Mouse (Mus musculus): ENCODE measurements around the gene Mrpl34. TPM values are rescaled to one million over a fixed set of nuclear protein-coding genes. Genes with fewer than 3 reads are reported as not detected.

The Mrpl34 gene
- polyA plus RNA-seq, 1 experiment from 2014 or later = 234 TPM

DNA sequence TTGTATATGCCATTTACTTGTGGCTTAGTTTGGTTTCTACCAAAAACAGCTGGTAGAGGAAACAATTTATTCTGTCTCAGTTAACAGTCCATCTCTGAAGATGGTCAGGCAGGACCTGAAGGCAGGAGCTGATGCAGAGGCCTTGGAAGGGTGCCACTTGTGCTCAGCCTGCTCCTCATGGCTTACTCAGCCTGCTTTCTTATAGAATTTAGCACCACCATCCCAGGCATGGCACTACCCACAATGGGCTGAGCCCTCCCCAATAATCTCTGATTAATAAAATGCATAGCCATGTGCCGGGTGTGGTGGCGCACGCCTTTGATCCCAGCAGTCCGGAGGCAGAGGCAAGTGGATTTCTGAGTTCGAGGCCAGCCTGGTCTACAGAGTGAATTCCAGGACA, 1.4 kb downstream of the Mrpl34 start:
- Histone ChIP-seq H3K9me3 (ENCODE audit: control insufficient read depth, low read length) (no peaks in the 10 kb centered on the region), H3K36me3 (ENCODE audit: control insufficient read depth, insufficient read depth, low read length) (peaks cover 3% of the 10 kb centered on the region), H3K27ac (ENCODE audit: low read length) (no peak overlapping the region), H3K4me2 (ENCODE audit: low read depth, low read length) (no peak overlapping the region), H3K4me1 (ENCODE audit: control insufficient read depth, insufficient read depth, low read length) (peaks cover 37% of the 10 kb centered on the region), H3K4me3 (ENCODE audit: low read length) (no peak overlapping the region), H3K27me3 (replicated peaks; ENCODE audit: control insufficient read depth, insufficient read depth, low read length) (no peaks in the 10 kb centered on the region), H3K9ac (ENCODE audit: low read depth, low read length) (no peak overlapping the region)
- ATAC-seq = no peak
- 93% methylated on average over 5 of the region's 5 CpGs for WGBS

DNA sequence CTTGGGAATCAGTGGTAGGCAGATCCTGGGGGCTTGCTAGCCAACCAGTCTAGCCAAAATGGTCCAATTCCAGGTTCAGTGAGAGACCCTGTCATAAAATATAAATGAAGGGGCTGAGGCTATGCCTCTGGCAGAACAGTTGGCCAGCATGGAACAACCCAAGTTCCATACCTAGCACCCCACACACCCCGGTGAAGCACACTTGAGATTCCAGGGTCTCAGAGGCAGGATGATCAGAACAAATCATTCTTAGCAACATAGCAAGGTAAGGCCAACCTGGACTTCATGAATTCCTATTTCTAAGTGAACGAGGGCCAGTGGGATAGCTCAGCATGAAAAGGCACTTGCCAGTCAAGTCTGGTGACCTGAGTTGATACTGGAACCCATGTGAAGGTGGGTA, 2.4 kb downstream of the Mrpl34 start:
- no peak overlapping the region for H3K9ac ChIP-seq (ENCODE audit: low read depth, low read length)
- H3K27me3 ChIP-seq (replicated peaks; ENCODE audit: control insufficient read depth, insufficient read depth, low read length) = no peaks in the 10 kb centered on the region
- H3K9me3 ChIP-seq (ENCODE audit: control insufficient read depth, low read length) = no peaks in the 10 kb centered on the region
- H3K4me3 ChIP-seq (ENCODE audit: low read length) = no peak overlapping the region
- H3K36me3 ChIP-seq (ENCODE audit: control insufficient read depth, insufficient read depth, low read length) = no peaks in the 10 kb centered on the region; the same call in 1 of the 2 replicates
- no peak overlapping the region for H3K4me2 ChIP-seq (ENCODE audit: low read depth, low read length)
- peaks cover 35% of the 10 kb centered on the region for H3K4me1 ChIP-seq (ENCODE audit: control insufficient read depth, insufficient read depth, low read length)
- no peak overlapping the region for H3K27ac ChIP-seq (ENCODE audit: low read length)
- 92% methylated on average over 2 of the region's 2 CpGs for WGBS
- no peak for ATAC-seq

DNA sequence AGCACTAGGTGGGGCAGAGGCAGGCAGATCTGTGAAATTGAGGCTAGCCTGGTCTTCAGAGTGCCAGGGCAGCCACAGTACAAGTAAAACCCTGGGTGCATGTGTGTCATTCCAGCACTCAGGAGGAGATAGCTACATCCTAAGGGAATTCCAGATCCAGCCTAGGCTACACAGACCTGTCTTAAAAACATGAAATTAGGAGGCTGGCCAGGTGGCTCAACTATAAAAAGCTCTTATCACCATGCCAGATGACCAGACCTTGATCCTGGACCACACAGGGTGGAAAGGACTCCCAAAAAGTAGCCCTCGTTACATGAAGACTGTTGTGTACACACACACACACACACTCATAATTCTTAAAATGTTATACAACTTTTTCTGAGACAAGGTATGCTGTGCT, 3.2 kb downstream of the Mrpl34 start:
- H3K4me3 ChIP-seq (ENCODE audit: low read length) = no peak overlapping the region
- 81% methylated on average over 1 of the region's 1 CpGs for WGBS
- no peaks in the 10 kb centered on the region for H3K27me3 ChIP-seq (replicated peaks; ENCODE audit: control insufficient read depth, insufficient read depth, low read length)
- H3K4me2 ChIP-seq (ENCODE audit: low read depth, low read length) = no peak overlapping the region
- no peak overlapping the region for H3K9ac ChIP-seq (ENCODE audit: low read depth, low read length)
- no peak overlapping the region for H3K27ac ChIP-seq (ENCODE audit: low read length)
- H3K4me1 ChIP-seq (ENCODE audit: control insufficient read depth, insufficient read depth, low read length) = peaks cover 28% of the 10 kb centered on the region
- ATAC-seq = no peak
- no peaks in the 10 kb centered on the region for H3K9me3 ChIP-seq (ENCODE audit: control insufficient read depth, low read length)
- no peaks in the 10 kb centered on the region; the same call in 1 of the 2 replicates for H3K36me3 ChIP-seq (ENCODE audit: control insufficient read depth, insufficient read depth, low read length)

DNA sequence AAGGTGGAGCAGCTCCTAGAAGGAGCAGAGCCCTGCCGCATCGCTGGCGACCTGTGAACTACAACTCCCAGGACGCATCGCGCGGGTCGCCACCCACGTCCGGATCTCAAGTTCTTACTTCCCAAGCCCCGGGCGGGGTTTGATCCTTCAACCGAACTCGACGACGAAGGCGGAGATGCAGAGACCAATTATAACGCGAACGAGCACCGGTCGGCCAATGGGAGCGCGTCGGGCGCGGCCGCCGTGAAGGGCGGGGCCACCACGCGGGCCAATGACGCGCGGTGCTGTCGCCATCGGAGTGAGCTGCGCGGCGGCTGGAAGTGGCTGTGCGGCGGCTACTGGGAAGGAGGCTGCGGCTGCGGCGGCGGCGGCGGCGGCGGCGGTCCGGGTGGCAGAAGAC, 4.2 kb downstream of the Mrpl34 start, which contains the start of gene Dda1:
TSS of gene Dda1 (plus strand) at position 284 of the 400 bp plus-strand sequence.
- no peaks in the 10 kb centered on the region; the same call in 1 of the 2 replicates for H3K36me3 ChIP-seq (ENCODE audit: control insufficient read depth, insufficient read depth, low read length)
- H3K4me3 ChIP-seq (ENCODE audit: low read length) = peak within 1 kb of the TSS; percentile 78
- ATAC-seq = peak; percentile 88
- peaks cover 26% of the 10 kb centered on the region for H3K4me1 ChIP-seq (ENCODE audit: control insufficient read depth, insufficient read depth, low read length)
- H3K4me2 ChIP-seq (ENCODE audit: low read depth, low read length) = peak within 1 kb of the TSS; percentile 84
- no peaks in the 10 kb centered on the region for H3K9me3 ChIP-seq (ENCODE audit: control insufficient read depth, low read length)
- H3K9ac ChIP-seq (ENCODE audit: low read depth, low read length) = peak within 1 kb of the TSS; percentile 87
- H3K27me3 ChIP-seq (replicated peaks; ENCODE audit: control insufficient read depth, insufficient read depth, low read length) = no peaks in the 10 kb centered on the region
- H3K27ac ChIP-seq (ENCODE audit: low read length) = peak within 1 kb of the TSS; percentile 60
- WGBS = under 1% methylated on average over 52 of the region's 52 CpGs

DNA sequence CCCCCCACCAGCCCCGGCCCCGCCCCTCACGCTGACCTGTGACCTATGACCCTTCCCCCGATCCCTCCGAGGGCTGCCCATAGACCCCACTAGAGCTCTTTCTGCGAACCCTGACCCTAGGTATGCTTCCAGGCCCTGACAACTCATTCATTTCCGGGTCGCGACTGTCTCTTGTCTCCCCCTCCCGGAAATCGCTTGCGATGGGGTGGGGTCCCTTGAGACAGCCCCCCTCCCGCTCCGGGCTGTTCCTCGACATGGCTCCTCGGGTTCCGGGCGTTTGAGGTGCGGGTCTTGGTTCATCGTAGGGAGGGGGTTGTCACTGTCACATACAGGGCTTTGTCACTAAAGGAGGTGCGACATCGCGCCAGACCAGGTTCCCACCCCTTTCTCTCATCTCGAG, 4.7 kb downstream of the Mrpl34 start:
- no peaks in the 10 kb centered on the region for H3K9me3 ChIP-seq (ENCODE audit: control insufficient read depth, low read length)
- H3K36me3 ChIP-seq (ENCODE audit: control insufficient read depth, insufficient read depth, low read length) = peaks cover 5% of the 10 kb centered on the region; the same call in 1 of the 2 replicates
- peak overlapping the region; percentile 87 for H3K9ac ChIP-seq (ENCODE audit: low read depth, low read length)
- no peaks in the 10 kb centered on the region for H3K27me3 ChIP-seq (replicated peaks; ENCODE audit: control insufficient read depth, insufficient read depth, low read length)
- H3K27ac ChIP-seq (ENCODE audit: low read length) = peak overlapping the region; percentile 60
- WGBS = under 1% methylated on average over 24 of the region's 24 CpGs
- peak overlapping the region; percentile 84 for H3K4me2 ChIP-seq (ENCODE audit: low read depth, low read length)
- ATAC-seq = peak; percentile 16
- peaks cover 21% of the 10 kb centered on the region for H3K4me1 ChIP-seq (ENCODE audit: control insufficient read depth, insufficient read depth, low read length)
- H3K4me3 ChIP-seq (ENCODE audit: low read length) = peak overlapping the region; percentile 78

DNA sequence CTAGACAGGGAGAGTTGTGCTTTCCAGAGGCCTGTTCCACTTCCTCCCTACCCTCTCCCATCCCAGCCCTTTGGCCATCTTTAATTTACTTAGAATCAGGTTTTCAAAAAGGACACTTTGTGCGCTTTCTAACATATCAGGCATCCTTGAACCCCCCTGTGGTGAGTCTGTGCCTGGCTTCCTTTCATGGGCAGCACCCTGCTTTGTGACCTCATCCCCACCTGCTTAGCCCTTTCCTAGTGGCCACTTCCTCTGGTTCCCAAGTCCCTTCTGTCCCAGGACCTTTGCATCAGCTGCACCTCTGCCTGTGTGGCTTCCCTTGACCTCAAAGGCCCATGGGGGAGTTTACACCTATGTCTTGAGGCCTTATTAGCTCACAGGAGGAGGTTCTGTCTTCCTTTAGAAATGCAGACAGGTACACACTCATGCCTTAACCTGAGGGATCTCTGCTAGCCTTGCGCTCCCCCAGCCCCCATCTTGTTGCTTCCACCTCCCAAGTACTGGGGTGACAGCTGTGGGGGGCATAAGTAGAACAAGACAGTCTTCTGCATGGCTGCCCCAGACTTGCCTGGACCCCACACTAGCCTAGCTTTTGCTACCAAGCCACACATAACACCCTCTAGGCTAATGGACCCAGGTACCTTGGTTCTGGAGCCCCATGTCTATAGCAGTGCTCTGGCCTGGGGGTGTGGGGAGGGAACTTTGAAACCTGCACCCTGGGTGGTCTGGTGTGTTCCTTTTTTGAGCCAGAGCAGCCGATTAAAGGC, 5.6 kb downstream of the Mrpl34 start:
- peaks cover 6% of the 10 kb centered on the region for H3K36me3 ChIP-seq (ENCODE audit: control insufficient read depth, insufficient read depth, low read length)
- no peak for ATAC-seq
- H3K9me3 ChIP-seq (ENCODE audit: control insufficient read depth, low read length) = no peaks in the 10 kb centered on the region
- H3K27me3 ChIP-seq (replicated peaks; ENCODE audit: control insufficient read depth, insufficient read depth, low read length) = no peaks in the 10 kb centered on the region
- peak overlapping the region; percentile 84 for H3K4me2 ChIP-seq (ENCODE audit: low read depth, low read length)
- peak overlapping the region; percentile 87 for H3K9ac ChIP-seq (ENCODE audit: low read depth, low read length)
- WGBS = 84% methylated on average over 3 of the region's 3 CpGs
- peaks cover 21% of the 10 kb centered on the region for H3K4me1 ChIP-seq (ENCODE audit: control insufficient read depth, insufficient read depth, low read length)
- no peak overlapping the region for H3K27ac ChIP-seq (ENCODE audit: low read length)
- H3K4me3 ChIP-seq (ENCODE audit: low read length) = peak overlapping the region; percentile 78

DNA sequence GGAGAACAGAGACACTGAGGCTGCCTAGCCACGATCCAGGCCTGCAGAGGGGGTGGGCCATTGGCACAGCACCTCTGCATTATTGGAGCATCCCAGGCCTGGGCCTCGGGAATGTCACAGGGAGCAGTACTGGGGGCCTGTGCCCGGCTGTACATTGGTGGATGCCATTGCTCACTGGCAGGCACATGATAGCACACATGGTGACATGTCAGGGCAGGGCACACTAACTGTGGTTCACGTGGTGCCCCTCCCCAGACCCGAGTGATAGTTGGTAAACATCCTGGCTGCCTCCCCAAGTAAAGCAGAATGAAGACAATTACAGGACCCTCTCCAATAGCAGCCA, 6.1 kb downstream of the Mrpl34 start:
- H3K4me2 ChIP-seq (ENCODE audit: low read depth, low read length) = no peak overlapping the region
- WGBS = 67% methylated on average over 5 of the region's 5 CpGs
- no peak overlapping the region for H3K9ac ChIP-seq (ENCODE audit: low read depth, low read length)
- H3K4me1 ChIP-seq (ENCODE audit: control insufficient read depth, insufficient read depth, low read length) = peaks cover 21% of the 10 kb centered on the region
- H3K9me3 ChIP-seq (ENCODE audit: control insufficient read depth, low read length) = no peaks in the 10 kb centered on the region
- H3K36me3 ChIP-seq (ENCODE audit: control insufficient read depth, insufficient read depth, low read length) = peaks cover 6% of the 10 kb centered on the region
- H3K27me3 ChIP-seq (replicated peaks; ENCODE audit: control insufficient read depth, insufficient read depth, low read length) = no peaks in the 10 kb centered on the region
- no peak overlapping the region for H3K4me3 ChIP-seq (ENCODE audit: low read length)
- H3K27ac ChIP-seq (ENCODE audit: low read length) = no peak overlapping the region
- ATAC-seq = no peak

DNA sequence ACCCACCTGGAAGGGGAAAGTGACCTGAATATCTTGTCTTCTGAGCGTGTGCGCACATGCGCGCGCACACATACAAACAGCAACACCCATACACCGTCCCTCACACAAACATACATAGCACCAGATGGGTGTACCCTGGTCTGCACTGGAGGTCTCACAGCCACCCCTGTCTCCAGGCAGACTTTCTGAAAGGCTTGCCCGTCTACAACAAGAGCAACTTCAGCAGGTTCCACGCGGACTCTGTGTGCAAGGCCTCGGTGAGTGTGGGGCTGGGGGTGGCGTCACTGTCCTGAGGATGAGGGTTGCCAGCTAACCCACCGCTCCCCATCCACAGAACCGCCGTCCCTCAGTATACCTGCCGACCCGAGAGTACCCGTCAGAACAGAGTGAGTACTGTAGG, 7.1 kb downstream of the Mrpl34 start:
- peaks cover 6% of the 10 kb centered on the region for H3K36me3 ChIP-seq (ENCODE audit: control insufficient read depth, insufficient read depth, low read length)
- 96% methylated on average over 17 of the region's 17 CpGs for WGBS
- H3K4me1 ChIP-seq (ENCODE audit: control insufficient read depth, insufficient read depth, low read length) = peaks cover 23% of the 10 kb centered on the region
- H3K9ac ChIP-seq (ENCODE audit: low read depth, low read length) = no peak overlapping the region
- H3K9me3 ChIP-seq (ENCODE audit: control insufficient read depth, low read length) = no peaks in the 10 kb centered on the region
- H3K27me3 ChIP-seq (replicated peaks; ENCODE audit: control insufficient read depth, insufficient read depth, low read length) = no peaks in the 10 kb centered on the region
- H3K27ac ChIP-seq (ENCODE audit: low read length) = no peak overlapping the region
- no peak for ATAC-seq
- no peak overlapping the region for H3K4me3 ChIP-seq (ENCODE audit: low read length)
- no peak overlapping the region for H3K4me2 ChIP-seq (ENCODE audit: low read depth, low read length)

DNA sequence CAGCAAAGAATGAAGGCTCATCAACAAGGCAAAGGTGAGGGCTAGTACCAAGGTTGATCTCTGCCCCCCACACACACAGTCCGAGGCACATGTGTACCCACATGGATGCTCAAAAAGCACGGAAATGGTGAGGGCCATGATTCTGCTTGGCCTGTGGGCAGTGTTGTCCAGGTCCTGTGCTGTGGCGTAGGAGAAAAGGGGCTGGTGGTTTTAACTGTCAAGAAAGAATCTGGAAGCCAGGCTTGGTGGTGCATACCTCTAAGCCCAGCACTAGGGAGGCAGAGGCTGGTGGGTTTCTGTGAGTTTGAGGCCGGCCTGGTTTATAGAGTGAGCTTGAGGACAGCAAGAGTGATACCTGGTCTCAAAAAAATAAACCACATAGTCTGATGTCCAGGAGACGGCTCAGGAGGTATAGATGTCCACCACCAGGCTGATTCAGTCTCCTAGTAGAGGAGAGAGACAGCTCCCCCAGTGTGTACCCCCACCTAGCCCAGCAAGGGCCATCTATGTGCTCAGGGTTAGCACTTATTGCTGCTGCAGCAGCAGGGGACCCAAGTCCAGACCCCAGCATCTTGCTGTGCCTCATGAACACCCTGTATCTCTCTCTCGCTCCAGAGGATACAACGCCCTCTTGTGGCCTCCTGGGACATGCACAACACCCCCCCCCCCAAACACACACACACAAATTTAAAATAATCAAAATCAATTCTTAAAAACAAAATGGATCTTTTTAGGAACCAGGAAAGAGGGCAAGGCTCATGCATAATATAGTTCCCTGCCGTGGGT, 8.0 kb downstream of the Mrpl34 start:
- ATAC-seq = no peak
- Histone ChIP-seq H3K27ac (ENCODE audit: low read length) (no peak overlapping the region), H3K36me3 (ENCODE audit: control insufficient read depth, insufficient read depth, low read length) (peaks cover 6% of the 10 kb centered on the region), H3K4me2 (ENCODE audit: low read depth, low read length) (no peak overlapping the region), H3K27me3 (replicated peaks; ENCODE audit: control insufficient read depth, insufficient read depth, low read length) (no peaks in the 10 kb centered on the region), H3K4me1 (ENCODE audit: control insufficient read depth, insufficient read depth, low read length) (peaks cover 27% of the 10 kb centered on the region), H3K4me3 (ENCODE audit: low read length) (no peak overlapping the region), H3K9ac (ENCODE audit: low read depth, low read length) (no peak overlapping the region), H3K9me3 (ENCODE audit: control insufficient read depth, low read length) (no peaks in the 10 kb centered on the region)
- WGBS = 85% methylated on average over 8 of the region's 8 CpGs
